Mouse (Mus musculus): ENCODE data around the gene Matn1. TPM values are rescaled to one million over a fixed set of nuclear protein-coding genes. Genes with fewer than 3 reads are reported as not detected.

The Matn1 gene
- 0.14 TPM in 1 of 2 replicates, not detected in the other for polyA plus RNA-seq (2012; rRNA removed)

DNA sequence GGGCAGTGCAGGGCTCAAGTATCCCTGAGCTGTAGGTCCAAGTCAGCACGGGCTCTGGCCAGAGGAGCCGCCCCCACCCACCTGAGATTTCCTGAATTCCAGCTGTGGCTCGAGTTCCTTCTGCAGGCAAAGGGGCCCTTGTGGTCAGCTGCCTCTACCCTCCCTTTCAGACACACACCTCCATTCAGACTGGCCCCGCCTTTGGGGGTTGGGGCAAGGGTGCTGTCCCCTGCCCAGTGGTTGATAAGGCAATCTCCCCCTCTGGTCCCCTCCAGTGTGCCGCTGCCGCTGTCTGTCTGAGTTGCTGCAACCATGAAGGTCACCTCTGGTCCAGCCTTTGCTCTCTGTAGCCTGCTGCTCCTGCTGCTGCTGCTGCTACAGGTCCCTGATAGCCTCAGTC lies at the start of gene Matn1:
Gene Matn1, plus strand, starts transcription at position 274 of the 400 bp plus-strand sequence.
- WGBS: 27% methylated on average over 6 of the region's 6 CpGs
- no peaks in the 10 kb centered on the region for H3K4me1 ChIP-seq (ENCODE audit: control insufficient read depth, insufficient read depth, low read length)
- DNase-seq: no peak
- TF ChIP-seq CTCF (IDR thresholded peaks at IDR 0.05; ENCODE audit: insufficient read depth, low read length) (no peak), POLR2A (IDR thresholded peaks at IDR 0.05; ENCODE audit: borderline replicate concordance, extremely low read depth, low read depth, low read length) (no peak)
- no peak within 1 kb of the TSS for H3K4me3 ChIP-seq (replicated peaks; ENCODE audit: extremely low read depth, low read depth, low read length)

- TF ChIP-seq POLR2A (IDR thresholded peaks at IDR 0.05; ENCODE audit: borderline replicate concordance, extremely low read depth, low read depth, low read length) (no peak), CTCF (IDR thresholded peaks at IDR 0.05; ENCODE audit: insufficient read depth, low read length) (no peak)
- no peaks in the 10 kb centered on the region for H3K4me1 ChIP-seq (ENCODE audit: control insufficient read depth, insufficient read depth, low read length)
- no peak overlapping the region for H3K4me3 ChIP-seq (replicated peaks; ENCODE audit: extremely low read depth, low read depth, low read length)
- 71% methylated on average over 6 of the region's 6 CpGs for WGBS
- no peak for DNase-seq
Observed at GRCm38 (mm10) chr4:130895701-130896100, 48.5 kb upstream of the Matn1 start.

GRCm38 (mm10) chr4:130896372-130896771 lies 47.8 kb upstream of the Matn1 start:
- no peak for DNase-seq
- TF ChIP-seq POLR2A (IDR thresholded peaks at IDR 0.05; ENCODE audit: borderline replicate concordance, extremely low read depth, low read depth, low read length): no peak
- peak; percentile 45 for TF ChIP-seq CTCF (IDR thresholded peaks at IDR 0.05; ENCODE audit: insufficient read depth, low read length)
- 75% methylated on average over 2 of the region's 2 CpGs for WGBS
- Histone ChIP-seq H3K4me1 (ENCODE audit: control insufficient read depth, insufficient read depth, low read length) (no peaks in the 10 kb centered on the region), H3K4me3 (replicated peaks; ENCODE audit: extremely low read depth, low read depth, low read length) (no peak overlapping the region)

GRCm38 (mm10) chr4:130899383-130899781 lies 44.8 kb upstream of the Matn1 start:
- H3K4me3 ChIP-seq (replicated peaks; ENCODE audit: extremely low read depth, low read depth, low read length): no peak overlapping the region
- no peaks in the 10 kb centered on the region; the same call in 1 of the 2 replicates for H3K4me1 ChIP-seq (ENCODE audit: control insufficient read depth, insufficient read depth, low read length)
- WGBS: 75% methylated on average over 2 of the region's 3 CpGs
- TF ChIP-seq CTCF (IDR thresholded peaks at IDR 0.05; ENCODE audit: insufficient read depth, low read length): no peak
- no peak for TF ChIP-seq POLR2A (IDR thresholded peaks at IDR 0.05; ENCODE audit: borderline replicate concordance, extremely low read depth, low read depth, low read length)
- no peak for DNase-seq

DNA sequence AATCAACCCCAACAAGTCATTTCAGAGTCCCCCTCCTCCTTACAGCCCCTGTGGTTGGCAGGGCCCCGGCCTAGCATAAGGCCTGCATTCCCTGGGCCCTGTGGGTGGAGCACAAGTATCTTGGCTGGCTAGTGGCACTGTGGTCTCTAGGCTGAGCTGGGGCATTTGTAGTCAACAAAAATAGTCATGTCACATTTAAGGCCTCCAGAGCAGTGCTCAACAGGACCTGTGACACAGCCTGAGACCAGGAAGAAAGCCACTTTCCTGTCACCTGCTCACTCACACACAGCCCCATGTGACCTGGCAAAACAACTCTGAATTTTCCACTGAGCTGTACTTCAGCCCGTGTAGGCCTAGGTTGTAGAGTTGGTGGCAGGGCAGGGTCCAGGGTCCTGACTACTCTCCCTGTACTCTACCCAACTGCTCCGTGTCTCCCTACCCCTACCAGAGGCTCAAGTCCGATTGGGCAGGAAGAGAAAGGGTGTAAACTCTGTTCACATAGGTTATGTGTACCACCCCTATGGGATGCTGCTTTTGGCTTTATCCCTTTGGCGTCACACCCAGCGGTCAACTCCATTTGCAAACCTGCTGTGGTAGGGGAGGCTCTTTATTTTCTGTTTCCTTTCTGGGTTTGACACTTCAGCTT lies 44.3 kb upstream of the Matn1 start:
- Histone ChIP-seq H3K4me1 (ENCODE audit: control insufficient read depth, insufficient read depth, low read length) (no peaks in the 10 kb centered on the region; the same call in 1 of the 2 replicates), H3K4me3 (replicated peaks; ENCODE audit: extremely low read depth, low read depth, low read length) (no peak overlapping the region)
- DNase-seq: no peak
- WGBS: 78% methylated on average over 6 of the region's 6 CpGs
- TF ChIP-seq CTCF (IDR thresholded peaks at IDR 0.05; ENCODE audit: insufficient read depth, low read length) (no peak), POLR2A (IDR thresholded peaks at IDR 0.05; ENCODE audit: borderline replicate concordance, extremely low read depth, low read depth, low read length) (no peak)

DNA sequence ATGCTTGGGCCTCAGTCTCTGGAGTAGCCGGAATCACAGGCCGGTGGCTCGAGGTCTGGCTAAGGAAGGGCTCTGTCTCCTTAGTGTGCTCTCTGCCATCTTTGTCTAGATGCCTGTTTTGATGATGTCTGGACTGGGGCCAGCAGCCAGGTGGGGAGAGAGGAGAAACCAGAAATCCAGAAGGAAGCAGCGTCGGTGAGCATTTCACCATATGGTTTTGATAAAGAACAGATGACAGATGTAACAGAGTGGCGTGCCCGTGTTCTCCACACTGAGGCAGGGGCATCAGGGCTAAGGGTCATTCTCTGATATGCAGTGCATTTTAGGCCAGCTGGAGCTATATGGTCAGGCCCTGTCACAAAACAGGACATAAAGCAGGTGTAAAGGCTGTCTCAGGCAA lies 43.4 kb upstream of the Matn1 start:
- WGBS: 77% methylated on average over 7 of the region's 7 CpGs
- no peak for DNase-seq
- TF ChIP-seq POLR2A (IDR thresholded peaks at IDR 0.05; ENCODE audit: borderline replicate concordance, extremely low read depth, low read depth, low read length) (no peak), CTCF (IDR thresholded peaks at IDR 0.05; ENCODE audit: insufficient read depth, low read length) (no peak)
- Histone ChIP-seq H3K4me3 (replicated peaks; ENCODE audit: extremely low read depth, low read depth, low read length) (no peak overlapping the region), H3K4me1 (ENCODE audit: control insufficient read depth, insufficient read depth, low read length) (no peaks in the 10 kb centered on the region; the same call in 1 of the 2 replicates)

GRCm38 (mm10) chr4:130902289-130902781 lies 41.9 kb upstream of the Matn1 start:
- H3K4me1 ChIP-seq (ENCODE audit: control insufficient read depth, insufficient read depth, low read length): no peaks in the 10 kb centered on the region; the same call in 1 of the 2 replicates
- 38% methylated on average over 8 of the region's 8 CpGs for WGBS

GRCm38 (mm10) chr4:130905025-130905424 lies 39.2 kb upstream of the Matn1 start:
- TF ChIP-seq POLR2A (IDR thresholded peaks at IDR 0.05; ENCODE audit: borderline replicate concordance, extremely low read depth, low read depth, low read length): no peak
- TF ChIP-seq CTCF (IDR thresholded peaks at IDR 0.05; ENCODE audit: insufficient read depth, low read length): no peak
- DNase-seq: no peak
- WGBS: 63% methylated on average over 7 of the region's 7 CpGs
- Histone ChIP-seq H3K4me3 (replicated peaks; ENCODE audit: extremely low read depth, low read depth, low read length) (no peak overlapping the region), H3K4me1 (ENCODE audit: control insufficient read depth, insufficient read depth, low read length) (no peaks in the 10 kb centered on the region; the same call in 1 of the 2 replicates)

More at GRCm38 (mm10) chr4:130902289-130902781, 41.9 kb upstream of the Matn1 start:
- no peak for DNase-seq
- H3K4me3 ChIP-seq (replicated peaks; ENCODE audit: extremely low read depth, low read depth, low read length): no peak overlapping the region
- no peak for TF ChIP-seq POLR2A (IDR thresholded peaks at IDR 0.05; ENCODE audit: borderline replicate concordance, extremely low read depth, low read depth, low read length)
- no peak for TF ChIP-seq CTCF (IDR thresholded peaks at IDR 0.05; ENCODE audit: insufficient read depth, low read length)

- WGBS: 66% methylated on average over 6 of the region's 6 CpGs
- TF ChIP-seq POLR2A (IDR thresholded peaks at IDR 0.05; ENCODE audit: borderline replicate concordance, extremely low read depth, low read depth, low read length): no peak
- no peak for TF ChIP-seq CTCF (IDR thresholded peaks at IDR 0.05; ENCODE audit: insufficient read depth, low read length)
- Histone ChIP-seq H3K4me3 (replicated peaks; ENCODE audit: extremely low read depth, low read depth, low read length) (no peak overlapping the region), H3K4me1 (ENCODE audit: control insufficient read depth, insufficient read depth, low read length) (no peaks in the 10 kb centered on the region; the same call in 1 of the 2 replicates)
- DNase-seq: no peak
Observed at GRCm38 (mm10) chr4:130905882-130906281, 38.3 kb upstream of the Matn1 start.

DNA sequence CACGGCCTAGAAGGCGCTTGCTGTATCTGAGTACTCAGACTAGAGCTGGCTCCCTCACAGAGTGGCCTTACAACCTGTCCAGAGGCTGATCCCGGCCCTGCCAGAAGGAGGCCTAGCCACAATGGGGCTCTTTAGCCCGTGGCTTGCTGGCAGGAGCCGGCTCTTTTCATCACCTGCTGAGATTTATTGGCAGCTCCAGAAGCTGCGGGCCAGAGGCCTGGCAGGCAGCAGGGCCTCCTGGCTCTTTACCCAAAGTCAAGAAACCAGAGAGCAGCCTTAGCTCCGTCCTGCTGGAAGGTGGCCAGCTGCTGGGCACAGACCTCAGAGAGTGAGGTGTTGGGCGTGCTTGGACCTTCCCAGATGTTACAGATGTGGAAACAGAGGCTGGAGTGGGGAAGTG lies 37.9 kb upstream of the Matn1 start:
- no peaks in the 10 kb centered on the region; the same call in 1 of the 2 replicates for H3K4me1 ChIP-seq (ENCODE audit: control insufficient read depth, insufficient read depth, low read length)
- 50% methylated on average over 8 of the region's 8 CpGs for WGBS
- no peak overlapping the region for H3K4me3 ChIP-seq (replicated peaks; ENCODE audit: extremely low read depth, low read depth, low read length)
- DNase-seq: no peak
- TF ChIP-seq POLR2A (IDR thresholded peaks at IDR 0.05; ENCODE audit: borderline replicate concordance, extremely low read depth, low read depth, low read length): no peak
- TF ChIP-seq CTCF (IDR thresholded peaks at IDR 0.05; ENCODE audit: insufficient read depth, low read length): no peak

Data from lung, adult 2 months (tissue).